Mouse (Mus musculus) cerebellum, adult 2 months (tissue): ENCODE measurements around the gene Hpse2.

Experiments used
- CTCF ChIP-seq: fragments of 200-500 bp; IDR thresholded peaks from 2 replicates; pipeline ENCODE4 v1.5.1; 2011; ENCODE audit warnings: low read depth, mild to moderate bottlenecking, control low read depth, low read length, moderate library complexity, borderline replicate concordance; ENCODE audit not compliant: insufficient read depth
- POLR2A ChIP-seq: fragments of 200-500 bp; IDR thresholded peaks from 2 replicates; pipeline ENCODE4 v1.6.1; 2011; ENCODE audit warnings: low read length, control low read depth, borderline replicate concordance; ENCODE audit not compliant: insufficient read depth

DNA sequence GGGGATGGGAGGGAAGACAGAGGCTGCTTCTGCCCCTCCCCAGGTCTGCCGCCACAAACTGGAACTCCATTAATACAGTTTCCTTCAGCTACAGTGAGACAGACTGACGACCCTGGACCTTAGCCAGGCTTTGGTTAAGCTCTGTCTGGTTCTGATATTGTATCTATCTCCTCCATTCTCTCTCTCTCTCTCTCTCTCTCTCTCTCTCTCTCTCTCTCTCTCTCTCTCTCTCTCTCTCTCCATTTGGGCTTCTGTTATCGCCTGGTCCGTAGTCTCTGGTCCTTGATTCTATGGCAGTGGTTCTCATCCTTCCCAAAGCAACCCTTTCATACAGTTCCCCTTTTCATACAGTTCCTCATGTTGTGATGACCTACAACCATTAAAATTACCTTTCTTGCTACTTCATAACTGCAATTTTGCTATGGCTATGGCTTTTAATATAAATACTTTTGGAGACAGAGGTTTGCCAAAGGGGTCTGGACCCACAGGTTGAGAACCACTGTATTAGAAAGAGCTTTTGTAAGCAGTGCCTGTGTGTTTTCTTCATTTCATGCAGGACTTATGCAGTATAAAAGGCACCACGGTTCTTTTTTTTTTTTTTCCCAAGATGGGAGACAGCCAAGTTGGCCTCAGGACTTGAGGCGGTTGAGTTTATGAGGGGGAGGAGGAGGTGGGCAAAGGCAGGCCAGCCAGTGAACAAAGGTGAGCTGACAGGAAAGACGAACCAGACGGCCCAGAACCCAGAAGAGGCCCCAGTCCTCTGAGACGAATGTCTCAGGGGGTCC is 642.9 kb downstream of the Hpse2 start:
- TF ChIP-seq CTCF (no peak), POLR2A (no peak)
